8 mouse cellular contexts compared by ENCODE assay signal in the genomic region with DNA sequence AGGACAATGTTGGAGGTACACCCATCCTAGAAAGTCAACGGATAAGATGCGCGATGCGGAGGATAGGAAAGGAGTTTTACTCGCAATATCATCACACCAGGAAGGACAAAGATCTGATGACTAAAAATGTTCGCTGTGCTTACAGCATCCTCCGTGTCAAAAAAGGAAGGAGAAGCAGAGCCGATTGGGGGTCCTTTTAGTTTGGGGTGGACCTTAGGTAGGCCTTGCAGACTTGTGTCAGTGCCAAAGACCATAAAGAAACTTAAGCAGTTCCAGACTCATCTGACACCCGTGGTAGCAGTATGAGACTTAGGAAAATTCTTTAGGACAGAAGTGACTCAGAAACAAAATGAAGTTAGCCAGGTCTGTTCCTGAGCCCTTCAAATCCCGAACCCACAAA. TPM values are rescaled to one million over a fixed set of nuclear protein-coding genes. Genes with fewer than 3 reads are reported as not detected.
DNase-seq lines count a peak whose midpoint lies in the region; ATAC-seq and TF ChIP-seq lines count a peak whose summit lies in the region.
"Not testable (repeated sequence)": the region's sequence is repeated elsewhere in the genome, so short reads cannot be mapped to it uniquely, and the experiment has no call there.

No protein-coding gene starts in this region.

- peak overlapping the region; percentile 41 for H3K9ac ChIP-seq in embryonic facial prominence, embryonic 11.5 days (replicated peaks; ENCODE audit: low read length)
- H3K9ac ChIP-seq in forebrain, embryonic 16.5 days (replicated peaks; ENCODE audit: low read depth, low read length) = peak overlapping the region; percentile 35; the same call in 1 of the 2 replicates
- H3K9ac ChIP-seq in hindbrain, embryonic 11.5 days (ENCODE audit: low read depth, low read length) = 0 out of 2 replicates have a peak overlapping the region, but pooled peaks have one; percentile 27
- peak overlapping the region; percentile 54 for H3K9ac ChIP-seq in kidney, embryonic 16.5 days (replicated peaks; ENCODE audit: low read length)
- peak overlapping the region; percentile 84 for H3K9ac ChIP-seq in liver, embryonic 15.5 days
- peak overlapping the region; percentile 36; the same call in 1 of the 2 replicates for H3K9ac ChIP-seq in midbrain, embryonic 13.5 days (replicated peaks)

- H3K4me2 ChIP-seq in embryonic facial prominence, embryonic 11.5 days (ENCODE audit: low read depth, low read length) = peak overlapping the region; percentile 21; the same call in 1 of the 2 replicates
- peak overlapping the region; percentile 44 for H3K4me2 ChIP-seq in forebrain, embryonic 16.5 days (ENCODE audit: low read length)
- peak overlapping the region; percentile 21; the same call in 1 of the 2 replicates for H3K4me2 ChIP-seq in hindbrain, embryonic 11.5 days (replicated peaks; ENCODE audit: low read depth, low read length)
- H3K4me2 ChIP-seq in kidney, embryonic 16.5 days (replicated peaks; ENCODE audit: low read depth, low read length) = peak overlapping the region; percentile 48
- peak overlapping the region; percentile 83 for H3K4me2 ChIP-seq in liver, embryonic 15.5 days
- peak overlapping the region; percentile 99 for H3K4me2 ChIP-seq in midbrain, embryonic 13.5 days (replicated peaks)

- not testable (repeated sequence) for ATAC-seq in embryonic facial prominence, embryonic 11.5 days (replicated peaks; ENCODE audit: insufficient number of reproducible peaks, low FRiP score, low TSS enrichment, low read depth); forebrain, embryonic 16.5 days; hindbrain, embryonic 11.5 days (ENCODE audit: low FRiP score); kidney, embryonic 16.5 days (ENCODE audit: low FRiP score, low TSS enrichment); liver, embryonic 15.5 days (ENCODE audit: insufficient read depth); midbrain, embryonic 13.5 days

- H3K36me3 ChIP-seq in E14TG2a.4 (ENCODE audit: insufficient read depth, low read length) = peaks cover 37% of the 10 kb centered on the region
- not testable (repeated sequence) for H3K36me3 ChIP-seq in embryonic facial prominence, embryonic 11.5 days (replicated peaks; ENCODE audit: control insufficient read depth, insufficient read depth, low read depth, low read length); forebrain, embryonic 16.5 days (ENCODE audit: control insufficient read depth, insufficient read depth); hindbrain, embryonic 11.5 days (ENCODE audit: control insufficient read depth, insufficient read depth, low read length); kidney, embryonic 16.5 days (ENCODE audit: insufficient read depth, low read length); midbrain, embryonic 13.5 days; spleen, adult 2 months (ENCODE audit: control insufficient read depth, insufficient read depth, low read length)
- H3K36me3 ChIP-seq in liver, embryonic 15.5 days (replicated peaks) = peaks cover 26% of the 10 kb centered on the region

- not testable (repeated sequence) for H3K27me3 ChIP-seq in E14TG2a.4 (ENCODE audit: insufficient read depth, low read length); embryonic facial prominence, embryonic 11.5 days (ENCODE audit: control insufficient read depth, insufficient read depth, low read length); forebrain, embryonic 16.5 days (replicated peaks; ENCODE audit: control insufficient read depth, insufficient read depth, low read length); hindbrain, embryonic 11.5 days (ENCODE audit: control insufficient read depth, insufficient read depth, low read length); kidney, embryonic 16.5 days (ENCODE audit: insufficient read depth, low read length); liver, embryonic 15.5 days; midbrain, embryonic 13.5 days; spleen, adult 2 months (ENCODE audit: control insufficient read depth, insufficient read depth, low read length)

- TF ChIP-seq CTCF in E14TG2a.4 (conservative IDR thresholded peaks at IDR 0.05; ENCODE audit: low read length); spleen, adult 2 months (IDR thresholded peaks at IDR 0.05; ENCODE audit: extremely low read depth, insufficient read depth, insufficient read length, insufficient replicate concordance): not testable (repeated sequence)

- H3K27ac ChIP-seq in embryonic facial prominence, embryonic 11.5 days (replicated peaks; ENCODE audit: low read depth, low read length); hindbrain, embryonic 11.5 days (ENCODE audit: low read depth, low read length); kidney, embryonic 16.5 days (ENCODE audit: low read length): not testable (repeated sequence)
- H3K27ac ChIP-seq in forebrain, embryonic 16.5 days (ENCODE audit: low read length) = peak overlapping the region; percentile 37; the same call in 1 of the 2 replicates
- H3K27ac ChIP-seq in liver, embryonic 15.5 days (replicated peaks) = peak overlapping the region; percentile 76
- H3K27ac ChIP-seq in midbrain, embryonic 13.5 days = peak overlapping the region; percentile 30; the same call in 1 of the 2 replicates
- H3K27ac ChIP-seq in spleen, adult 2 months (ENCODE audit: insufficient read depth, low read length) = peak overlapping the region; percentile 65

- peak overlapping the region; percentile 97 for H3K4me3 ChIP-seq in E14TG2a.4 (replicated peaks; ENCODE audit: low read length)
- peak overlapping the region; percentile 23; the same call in 1 of the 2 replicates for H3K4me3 ChIP-seq in embryonic facial prominence, embryonic 11.5 days (ENCODE audit: low read depth, low read length)
- peak overlapping the region; percentile 100 for H3K4me3 ChIP-seq in forebrain, embryonic 16.5 days (replicated peaks; ENCODE audit: low read length)
- H3K4me3 ChIP-seq in hindbrain, embryonic 11.5 days (ENCODE audit: low read depth, low read length) = peak overlapping the region; percentile 94
- peak overlapping the region; percentile 91 for H3K4me3 ChIP-seq in kidney, embryonic 16.5 days (ENCODE audit: low read length)
- peak overlapping the region; percentile 76 for H3K4me3 ChIP-seq in liver, embryonic 15.5 days (replicated peaks)
- H3K4me3 ChIP-seq in midbrain, embryonic 13.5 days (replicated peaks) = peak overlapping the region; percentile 98
- H3K4me3 ChIP-seq in spleen, adult 2 months (ENCODE audit: extremely low read depth, insufficient read depth, insufficient read length) = peak overlapping the region; percentile 58

- H3K4me1 ChIP-seq in E14TG2a.4 (replicated peaks; ENCODE audit: low read depth, low read length) = peaks cover 37% of the 10 kb centered on the region
- not testable (repeated sequence) for H3K4me1 ChIP-seq in embryonic facial prominence, embryonic 11.5 days (ENCODE audit: control insufficient read depth, insufficient read depth, low read length); spleen, adult 2 months (ENCODE audit: control insufficient read depth, insufficient read depth, insufficient read length)
- peaks cover 30% of the 10 kb centered on the region for H3K4me1 ChIP-seq in forebrain, embryonic 16.5 days (replicated peaks; ENCODE audit: control insufficient read depth, insufficient read depth, low read length)
- H3K4me1 ChIP-seq in hindbrain, embryonic 11.5 days (replicated peaks; ENCODE audit: control insufficient read depth, insufficient read depth, low read length) = peaks cover 13% of the 10 kb centered on the region; the same call in 1 of the 2 replicates
- H3K4me1 ChIP-seq in kidney, embryonic 16.5 days (ENCODE audit: insufficient read depth, low read length) = peaks cover 25% of the 10 kb centered on the region
- peaks cover 33% of the 10 kb centered on the region for H3K4me1 ChIP-seq in liver, embryonic 15.5 days (replicated peaks)
- H3K4me1 ChIP-seq in midbrain, embryonic 13.5 days (replicated peaks) = peaks cover 35% of the 10 kb centered on the region

- DNase-seq in embryonic facial prominence, embryonic 11.5 days (ENCODE audit: low spot score); hindbrain, embryonic 11.5 days (ENCODE audit: low spot score); spleen, adult 2 months (ENCODE audit: low read depth in 1 of 2, low spot score in 2 of 2): not testable (repeated sequence)

- 4% methylated on average over 7 of the region's 10 CpGs for WGBS in embryonic facial prominence, embryonic 11.5 days
- 2% methylated on average over 9 of the region's 10 CpGs for WGBS in forebrain, embryonic 16.5 days
- 4% methylated on average over 9 of the region's 10 CpGs for WGBS in hindbrain, embryonic 11.5 days
- WGBS in kidney, embryonic 16.5 days = 6% methylated on average over 7 of the region's 10 CpGs
- WGBS in liver, embryonic 15.5 days (ENCODE audit: insufficient replicate concordance) = 2% methylated on average over 10 of the region's 10 CpGs
- WGBS in midbrain, embryonic 13.5 days = 6% methylated on average over 10 of the region's 10 CpGs
- 2% methylated on average over 10 of the region's 10 CpGs for WGBS in spleen, adult 2 months

- not testable (repeated sequence) for TF ChIP-seq POLR2A in spleen, adult 2 months (IDR thresholded peaks at IDR 0.05; ENCODE audit: low read depth, low read length)

- H3K9me3 ChIP-seq in E14TG2a.4 (ENCODE audit: low read length); embryonic facial prominence, embryonic 11.5 days (replicated peaks; ENCODE audit: control insufficient read depth, low read length); forebrain, embryonic 16.5 days (ENCODE audit: control insufficient read depth, low read length); hindbrain, embryonic 11.5 days (ENCODE audit: control insufficient read depth, low read length); kidney, embryonic 16.5 days (ENCODE audit: low read length); liver, embryonic 15.5 days (replicated peaks); midbrain, embryonic 13.5 days: not testable (repeated sequence)

RNA-seq across cellular contexts. Expression of a gene that starts 0.6 kb away (rescaled TPM):
- 31.3 and 32.2 TPM in 2 replicates for polyA plus RNA-seq in embryonic facial prominence, embryonic 11.5 days (2014; fragmentation: Nextera tagmentation; extraction: Ambion mirVana)
- polyA plus RNA-seq in forebrain, embryonic 16.5 days (2015; fragmentation: Nextera tagmentation; extraction: Ambion mirVana) = 39.2 and 40.8 TPM in 2 replicates
- 36.3 and 36.7 TPM in 2 replicates for polyA plus RNA-seq in hindbrain, embryonic 11.5 days (2014; fragmentation: Nextera tagmentation; extraction: Ambion mirVana)
- polyA plus RNA-seq in kidney, embryonic 16.5 days (2015; fragmentation: Nextera tagmentation; extraction: Ambion mirVana) = 30.7 and 33.9 TPM in 2 replicates
- polyA plus RNA-seq in liver, embryonic 15.5 days (2015; fragmentation: Nextera tagmentation; extraction: Ambion mirVana) = 11.2 and 12.8 TPM in 2 replicates
- polyA plus RNA-seq in midbrain, embryonic 13.5 days (2015; fragmentation: Nextera tagmentation; extraction: Ambion mirVana) = 36.3 and 39.7 TPM in 2 replicates
- 20.4 and 21.9 TPM in 2 replicates for polyA plus RNA-seq in spleen, adult 2 months (2012; rRNA removed)

RNA-seq across cellular contexts. Expression of a gene that starts 31.5 kb away (rescaled TPM):
- polyA plus RNA-seq in embryonic facial prominence, embryonic 11.5 days (2014; fragmentation: Nextera tagmentation; extraction: Ambion mirVana) = 0.94 and 2.7 TPM in 2 replicates
- 2.0 TPM in 1 of 2 replicates, not detected in the other for polyA plus RNA-seq in forebrain, embryonic 16.5 days (2015; fragmentation: Nextera tagmentation; extraction: Ambion mirVana)
- 1.4 and 1.6 TPM in 2 replicates for polyA plus RNA-seq in hindbrain, embryonic 11.5 days (2014; fragmentation: Nextera tagmentation; extraction: Ambion mirVana)
- 2.1 TPM in 1 of 2 replicates, not detected in the other for polyA plus RNA-seq in kidney, embryonic 16.5 days (2015; fragmentation: Nextera tagmentation; extraction: Ambion mirVana)
- polyA plus RNA-seq in liver, embryonic 15.5 days (2015; fragmentation: Nextera tagmentation; extraction: Ambion mirVana) = not detected in 2 replicates
- not detected in 2 replicates for polyA plus RNA-seq in midbrain, embryonic 13.5 days (2015; fragmentation: Nextera tagmentation; extraction: Ambion mirVana)
- not detected in 2 replicates for polyA plus RNA-seq in spleen, adult 2 months (2012; rRNA removed)

RNA-seq across cellular contexts. Expression of a gene that starts 41.1 kb away (rescaled TPM):
- 1,220 and 1,409 TPM in 2 replicates for polyA plus RNA-seq in embryonic facial prominence, embryonic 11.5 days (2014; fragmentation: Nextera tagmentation; extraction: Ambion mirVana)
- 370 and 388 TPM in 2 replicates for polyA plus RNA-seq in forebrain, embryonic 16.5 days (2015; fragmentation: Nextera tagmentation; extraction: Ambion mirVana)
- polyA plus RNA-seq in hindbrain, embryonic 11.5 days (2014; fragmentation: Nextera tagmentation; extraction: Ambion mirVana) = 1,115 and 1,160 TPM in 2 replicates
- 508 and 585 TPM in 2 replicates for polyA plus RNA-seq in kidney, embryonic 16.5 days (2015; fragmentation: Nextera tagmentation; extraction: Ambion mirVana)
- polyA plus RNA-seq in liver, embryonic 15.5 days (2015; fragmentation: Nextera tagmentation; extraction: Ambion mirVana) = 210 and 237 TPM in 2 replicates
- polyA plus RNA-seq in midbrain, embryonic 13.5 days (2015; fragmentation: Nextera tagmentation; extraction: Ambion mirVana) = 519 and 564 TPM in 2 replicates
- polyA plus RNA-seq in spleen, adult 2 months (2012; rRNA removed) = 51.8 and 53.6 TPM in 2 replicates

RNA-seq across cellular contexts. Expression of a gene that starts 41.1 kb away (rescaled TPM):
- 83.6 and 102 TPM in 2 replicates for polyA plus RNA-seq in embryonic facial prominence, embryonic 11.5 days (2014; fragmentation: Nextera tagmentation; extraction: Ambion mirVana)
- 118 and 139 TPM in 2 replicates for polyA plus RNA-seq in forebrain, embryonic 16.5 days (2015; fragmentation: Nextera tagmentation; extraction: Ambion mirVana)
- 77.0 and 85.0 TPM in 2 replicates for polyA plus RNA-seq in hindbrain, embryonic 11.5 days (2014; fragmentation: Nextera tagmentation; extraction: Ambion mirVana)
- 117 and 119 TPM in 2 replicates for polyA plus RNA-seq in kidney, embryonic 16.5 days (2015; fragmentation: Nextera tagmentation; extraction: Ambion mirVana)
- polyA plus RNA-seq in liver, embryonic 15.5 days (2015; fragmentation: Nextera tagmentation; extraction: Ambion mirVana) = 51.7 and 56.5 TPM in 2 replicates
- 100 and 115 TPM in 2 replicates for polyA plus RNA-seq in midbrain, embryonic 13.5 days (2015; fragmentation: Nextera tagmentation; extraction: Ambion mirVana)
- 56.2 and 65.4 TPM in 2 replicates for polyA plus RNA-seq in spleen, adult 2 months (2012; rRNA removed)

RNA-seq across cellular contexts. Expression of a gene that starts 54.7 kb away (rescaled TPM):
- 9.3 and 11.6 TPM in 2 replicates for polyA plus RNA-seq in embryonic facial prominence, embryonic 11.5 days (2014; fragmentation: Nextera tagmentation; extraction: Ambion mirVana)
- polyA plus RNA-seq in forebrain, embryonic 16.5 days (2015; fragmentation: Nextera tagmentation; extraction: Ambion mirVana) = 15.1 and 17.4 TPM in 2 replicates
- 7.5 and 8.3 TPM in 2 replicates for polyA plus RNA-seq in hindbrain, embryonic 11.5 days (2014; fragmentation: Nextera tagmentation; extraction: Ambion mirVana)
- polyA plus RNA-seq in kidney, embryonic 16.5 days (2015; fragmentation: Nextera tagmentation; extraction: Ambion mirVana) = 8.9 and 11.6 TPM in 2 replicates
- polyA plus RNA-seq in liver, embryonic 15.5 days (2015; fragmentation: Nextera tagmentation; extraction: Ambion mirVana) = 1.6 and 2.2 TPM in 2 replicates
- polyA plus RNA-seq in midbrain, embryonic 13.5 days (2015; fragmentation: Nextera tagmentation; extraction: Ambion mirVana) = 10.1 and 11.9 TPM in 2 replicates
- 52.3 and 72.4 TPM in 2 replicates for polyA plus RNA-seq in spleen, adult 2 months (2012; rRNA removed)

Comparison
In these comparisons a context has a peak if more than half of its experiments do, and no peak if none do; other contexts are left out.
1. H3K4me3 ChIP-seq: peak in every context shown above with its lines; median percentile 100 in forebrain, embryonic 16.5 days; 98 in midbrain, embryonic 13.5 days; 97 in E14TG2a.4; 94 in hindbrain, embryonic 11.5 days; 91 in kidney, embryonic 16.5 days; 76 in liver, embryonic 15.5 days; 58 in spleen, adult 2 months; 23 in embryonic facial prominence, embryonic 11.5 days.
2. H3K4me2 ChIP-seq: peak in every context shown above with its lines; median percentile 99 in midbrain, embryonic 13.5 days; 83 in liver, embryonic 15.5 days; 48 in kidney, embryonic 16.5 days; 44 in forebrain, embryonic 16.5 days; 21 in embryonic facial prominence, embryonic 11.5 days; 21 in hindbrain, embryonic 11.5 days.
3. H3K9ac ChIP-seq: peak in every context shown above with its lines; median percentile 84 in liver, embryonic 15.5 days; 54 in kidney, embryonic 16.5 days; 41 in embryonic facial prominence, embryonic 11.5 days; 36 in midbrain, embryonic 13.5 days; 35 in forebrain, embryonic 16.5 days; 27 in hindbrain, embryonic 11.5 days.